Mouse (Mus musculus) adipose tissue, adult 10 weeks (tissue): ENCODE data around the gene Mpi. TPM values are rescaled to one million over a fixed set of nuclear protein-coding genes. Genes with fewer than 3 reads are reported as not detected.

Experiments
- polyA plus RNA-seq: library from polyadenylated mRNA; stranded (reverse); fragments of 350-450 nt; fragmentation: Illumina TruSeq; extraction: RNeasy Lipid Tissue Mini Kit (QIAGEN cat#74804); gene quantifications from one replicate; pipeline ENCODE4 v1.2.3, GENCODE M21; 2014; ENCODE audit warnings: low read depth, low replicate concordance

Mpi gene
- polyA plus RNA-seq: 43.3 TPM

GRCm38 (mm10) chr9:57552139-57552887 is at the start of gene Mpi:
Gene Mpi, minus strand, starts transcription at chr9:57552763.

GRCm38 (mm10) chr9:57589224-57590126 is 36.9 kb upstream of the Mpi start, which contains the start of gene Ulk3:
Gene Ulk3, plus strand, starts transcription at chr9:57589452.

GRCm38 (mm10) chr9:57560861-57561710 is 8.5 kb upstream of the Mpi start, which contains the start of gene Scamp2:
Gene Scamp2, plus strand, starts transcription at chr9:57560943.

GRCm38 (mm10) chr9:57537044-57537727 is 15.4 kb downstream of the Mpi start, which contains the start of gene Fam219b:
Gene Fam219b, plus strand, starts transcription at chr9:57537528.

GRCm38 (mm10) chr9:57521056-57521911 is 31.3 kb downstream of the Mpi start, which contains the start of gene Cox5a:
Gene Cox5a, plus strand, starts transcription at chr9:57521274.

GRCm38 (mm10) chr9:57503622-57504380 is 48.8 kb downstream of the Mpi start, which contains the start of gene Rpp25:
Gene Rpp25, plus strand, starts transcription at chr9:57504026.

Other genes with a start within 250 kb of the Mpi start
- 44.1 TPM for gene Ppcdc, start 112.6 kb downstream of the Mpi start, polyA plus RNA-seq
- gene Scamp5, start 84.7 kb downstream of the Mpi start, polyA plus RNA-seq: 30.8 TPM
- 1.0 TPM for gene Rpp25, start 48.7 kb downstream of the Mpi start, polyA plus RNA-seq
- gene Cox5a, start 31.5 kb downstream of the Mpi start, polyA plus RNA-seq: 235 TPM
- gene Fam219b, start 15.2 kb downstream of the Mpi start, polyA plus RNA-seq: 15.9 TPM
- 70.5 TPM for gene Scamp2, start 8.2 kb upstream of the Mpi start, polyA plus RNA-seq
- gene Ulk3, start 36.7 kb upstream of the Mpi start, polyA plus RNA-seq: 35.0 TPM
- gene Cplx3, start 53.5 kb upstream of the Mpi start, polyA plus RNA-seq: not detected
- not detected for gene Lman1l, start 68.0 kb upstream of the Mpi start, polyA plus RNA-seq
- gene Csk, start 100.9 kb upstream of the Mpi start, polyA plus RNA-seq: 57.5 TPM
- gene Cyp1a2, start 130.9 kb upstream of the Mpi start, polyA plus RNA-seq: not detected
- gene Cyp1a1, start 135.2 kb upstream of the Mpi start, polyA plus RNA-seq: 1.9 TPM
- 11.7 TPM for gene Edc3, start 155.8 kb upstream of the Mpi start, polyA plus RNA-seq
- 57.8 TPM for gene Clk3, start 213.1 kb upstream of the Mpi start, polyA plus RNA-seq